Mouse (Mus musculus) right cerebral cortex, postnatal 4 days (tissue): ENCODE measurements around the gene Slc6a12.

Experiments
- DNase-seq: peaks from one replicate; pipeline ENCODE4 v3.0.0-alpha.2; 2022

The Slc6a12 gene

GRCm38 (mm10) chr6:121343026-121343770 is at the start of gene Slc6a12:
Gene Slc6a12, plus strand, starts transcription at chr6:121343076.
- no peak for DNase-seq

DNA sequence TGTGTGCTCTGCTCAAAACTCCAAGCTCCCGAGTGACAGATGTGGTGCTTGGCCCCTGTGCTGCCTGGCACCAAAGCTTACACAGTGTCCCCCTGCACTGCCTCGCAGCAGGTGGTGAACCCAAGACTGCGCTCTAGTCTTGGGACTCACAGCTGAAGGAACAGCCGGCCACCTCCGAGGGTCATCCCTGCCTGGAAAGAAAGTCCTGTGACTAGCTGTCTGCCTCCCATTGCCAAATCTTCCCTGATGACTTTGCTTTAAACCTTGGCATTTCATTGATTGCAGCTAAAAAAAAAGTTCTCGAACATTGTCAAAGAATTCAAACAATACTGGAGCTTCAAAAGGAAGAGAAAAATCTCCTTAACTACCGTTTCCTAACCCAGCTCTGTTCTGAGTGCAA is 43.6 kb upstream of the Slc6a12 start:
- no peak for DNase-seq

DNA sequence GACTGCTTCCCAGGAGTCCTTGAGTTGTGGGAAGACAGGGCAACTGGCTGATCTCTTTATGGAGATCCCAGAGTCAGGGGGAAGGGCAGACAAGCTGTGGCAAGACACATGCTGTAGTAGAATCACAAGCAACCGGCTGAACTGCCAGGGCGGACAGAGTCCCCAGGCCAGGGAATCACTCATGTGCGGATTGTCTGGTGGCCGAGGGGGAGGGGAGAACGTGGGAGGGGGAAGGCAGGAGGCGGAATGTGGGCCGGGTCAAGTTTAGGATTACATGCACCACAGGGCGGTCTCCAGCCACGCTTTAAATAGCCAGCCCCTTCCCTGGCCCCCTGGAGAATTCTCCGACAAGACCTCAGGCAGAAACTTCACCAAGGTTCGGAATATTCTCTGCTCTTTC is 42.9 kb upstream of the Slc6a12 start, which contains the start of gene Slc6a13:
TSS of gene Slc6a13 (plus strand) at position 274 of the 400 bp plus-strand sequence.
- no peak for DNase-seq

GRCm38 (mm10) chr6:121300504-121300903 is 42.4 kb upstream of the Slc6a12 start:
- DNase-seq = no peak

DNA sequence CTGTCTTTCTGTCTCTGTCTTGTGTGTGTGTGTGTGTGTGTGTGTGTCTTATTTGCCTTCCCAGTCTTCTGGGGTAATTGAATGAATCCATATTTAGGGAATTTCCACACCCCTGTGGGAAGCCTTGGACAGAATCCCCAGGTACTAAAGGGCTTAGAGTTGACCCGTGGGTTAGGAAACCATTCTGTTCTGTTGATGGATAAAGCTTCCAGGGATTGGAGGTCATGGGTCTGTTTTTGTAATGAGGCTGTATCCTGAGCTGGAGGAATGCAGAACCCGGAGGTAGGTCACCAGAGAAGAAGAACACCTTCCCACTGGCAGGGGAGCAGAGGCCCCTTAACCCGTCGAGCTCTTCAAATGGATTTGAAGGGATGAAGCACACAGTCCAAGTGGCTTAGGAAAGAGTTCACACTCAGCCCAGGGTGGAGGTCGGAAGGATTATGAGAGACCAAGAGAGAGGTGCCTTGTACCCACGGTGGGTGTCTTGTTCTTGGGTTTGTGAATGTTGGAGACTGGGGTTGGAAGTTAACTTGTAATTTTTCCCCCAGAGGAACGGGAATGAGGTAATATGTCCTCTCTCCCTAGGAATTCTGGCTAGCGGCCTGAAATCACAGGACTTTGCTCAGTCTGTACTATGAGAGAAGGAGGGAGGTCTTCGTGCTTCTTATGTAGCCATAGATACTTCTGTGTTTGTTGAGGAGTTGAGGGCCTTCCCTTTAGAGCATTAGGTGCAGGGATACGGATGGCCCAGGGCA is 39.2 kb upstream of the Slc6a12 start:
- DNase-seq = no peak

GRCm38 (mm10) chr6:121304630-121305029 is 38.2 kb upstream of the Slc6a12 start:
- DNase-seq = no peak

DNA sequence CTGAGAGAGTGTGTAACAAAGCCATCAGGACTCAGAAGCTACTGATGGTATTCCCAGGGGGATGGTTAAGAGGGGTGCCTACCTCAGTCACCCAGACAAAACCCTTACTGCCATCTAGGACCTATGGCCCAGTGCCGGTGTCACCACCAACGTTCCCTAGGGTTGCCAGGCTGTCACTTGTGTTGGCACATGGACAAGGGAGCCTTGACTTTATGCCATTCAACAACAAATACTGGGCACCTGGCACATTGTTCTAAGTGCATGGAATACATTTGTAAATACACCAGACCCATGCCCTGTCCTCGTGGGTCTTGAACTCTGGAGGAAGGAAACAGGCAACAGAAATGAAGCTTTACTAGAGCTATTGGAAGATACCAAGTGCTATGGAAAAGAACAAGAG is 37.3 kb upstream of the Slc6a12 start:
- no peak for DNase-seq

GRCm38 (mm10) chr6:121310984-121311383 is 31.9 kb upstream of the Slc6a12 start:
- DNase-seq = no peak

- no peak for DNase-seq
These were observed 23.8 kb upstream of the Slc6a12 start for GRCm38 (mm10) chr6:121319099-121319498.

GRCm38 (mm10) chr6:121322381-121323110 is 20.3 kb upstream of the Slc6a12 start:
- no peak for DNase-seq

- DNase-seq = no peak
These were observed 17.6 kb upstream of the Slc6a12 start for GRCm38 (mm10) chr6:121325298-121325697.

DNA sequence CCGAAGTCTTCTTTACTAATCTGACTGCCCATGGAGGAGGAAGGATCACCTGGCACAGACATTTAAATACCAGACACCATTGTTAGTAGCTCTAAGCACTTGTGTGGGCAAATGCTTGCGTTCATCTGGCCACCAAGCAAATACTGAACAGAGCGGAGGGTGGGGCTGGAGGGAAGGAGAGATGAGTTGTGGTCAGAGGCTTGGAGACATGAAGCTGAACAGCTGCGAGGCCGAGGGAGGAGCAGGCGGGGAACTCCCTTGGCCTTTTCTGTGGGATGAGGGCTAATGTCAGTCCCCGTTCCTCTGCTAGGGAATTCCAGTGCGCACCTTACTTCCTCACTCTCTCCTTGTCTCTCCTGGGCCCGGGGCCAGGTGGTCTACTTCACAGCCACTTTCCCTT is 17.1 kb upstream of the Slc6a12 start:
- DNase-seq = no peak

GRCm38 (mm10) chr6:121326486-121327069 is 16.3 kb upstream of the Slc6a12 start:
- DNase-seq = no peak

DNA sequence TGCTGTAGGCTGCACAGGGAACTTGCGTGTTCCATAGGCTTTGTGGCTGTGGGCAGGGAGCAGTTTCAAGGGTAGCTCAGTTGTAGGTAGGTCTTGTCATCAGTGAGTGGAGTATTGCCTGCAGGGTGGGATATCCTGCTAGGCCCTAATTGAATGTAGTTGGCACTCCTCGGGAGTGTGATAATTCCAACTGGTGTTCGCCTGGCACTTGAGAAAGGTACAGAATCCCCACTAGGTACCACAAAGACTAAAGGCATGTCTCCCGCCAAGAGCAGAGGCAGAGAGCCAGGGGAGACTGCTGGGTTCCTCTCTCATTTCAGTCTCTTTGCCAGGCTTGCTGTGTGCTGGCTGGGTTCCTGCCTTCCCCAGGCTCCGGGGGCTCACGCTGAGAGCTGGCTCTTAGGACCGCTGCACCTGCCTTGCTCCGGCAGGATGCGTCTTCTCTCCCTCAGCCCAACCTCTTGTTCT is 14.4 kb upstream of the Slc6a12 start:
- peak; percentile 66 for DNase-seq

- peak; percentile 26 for DNase-seq
These were observed 12.9 kb upstream of the Slc6a12 start for GRCm38 (mm10) chr6:121329848-121330508.

DNA sequence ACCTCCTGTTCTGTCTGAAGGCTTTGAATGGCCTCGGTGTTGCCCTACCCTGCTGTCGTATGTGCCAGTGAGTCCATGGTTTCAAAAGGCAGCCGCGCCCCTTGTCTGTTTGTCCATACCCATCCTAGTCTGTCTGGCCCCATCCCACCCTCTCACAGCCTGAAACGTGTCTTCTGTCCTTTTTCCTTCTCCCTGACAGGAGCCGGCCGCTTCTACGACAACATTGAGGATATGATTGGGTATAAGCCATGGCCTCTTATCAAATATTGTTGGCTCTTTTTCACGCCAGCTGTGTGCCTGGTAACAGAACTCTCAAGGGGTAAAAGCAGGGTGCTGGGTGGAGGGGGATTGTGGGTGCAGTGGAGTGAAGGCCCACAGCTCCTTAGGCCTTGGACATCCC is 7.0 kb upstream of the Slc6a12 start:
- no peak for DNase-seq

DNA sequence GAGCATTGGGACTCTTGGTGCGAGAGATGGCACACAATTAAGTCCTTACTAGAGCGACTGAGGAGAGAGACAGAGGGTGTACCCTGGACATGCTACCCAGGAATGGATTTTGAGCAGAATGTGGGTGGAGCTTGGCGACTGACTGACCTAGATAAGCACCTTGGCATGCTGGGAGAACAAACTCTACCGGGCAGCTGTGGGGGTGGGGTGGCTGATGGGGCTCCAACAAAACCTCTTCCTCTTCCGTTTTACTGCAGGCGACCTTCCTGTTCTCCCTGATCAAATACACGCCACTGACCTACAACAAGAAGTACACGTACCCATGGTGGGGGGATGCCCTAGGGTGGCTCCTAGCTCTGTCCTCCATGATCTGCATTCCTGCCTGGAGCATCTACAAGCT is 6.3 kb upstream of the Slc6a12 start:
- DNase-seq = no peak

DNA sequence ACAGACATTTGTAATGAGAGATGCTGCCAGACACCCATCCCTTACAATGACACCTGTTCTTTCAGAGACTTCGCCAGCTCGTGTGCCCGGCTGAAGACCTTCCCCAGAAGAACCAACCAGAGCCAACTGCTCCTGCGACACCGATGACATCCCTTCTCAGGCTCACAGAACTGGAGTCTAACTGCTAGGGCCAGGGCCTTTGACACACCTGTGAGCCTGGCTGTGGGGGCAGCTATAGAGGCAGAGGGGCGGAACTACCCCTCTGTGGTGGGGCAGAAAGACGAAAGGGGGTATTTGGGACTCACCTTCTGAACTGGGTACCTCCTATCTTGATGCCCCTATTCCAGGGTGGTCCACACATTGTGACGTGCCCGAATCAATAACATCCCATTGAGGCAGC is 5.6 kb upstream of the Slc6a12 start:
- no peak for DNase-seq

- peak; percentile 81 for DNase-seq
These were observed 4.9 kb upstream of the Slc6a12 start for GRCm38 (mm10) chr6:121337770-121338518.

DNA sequence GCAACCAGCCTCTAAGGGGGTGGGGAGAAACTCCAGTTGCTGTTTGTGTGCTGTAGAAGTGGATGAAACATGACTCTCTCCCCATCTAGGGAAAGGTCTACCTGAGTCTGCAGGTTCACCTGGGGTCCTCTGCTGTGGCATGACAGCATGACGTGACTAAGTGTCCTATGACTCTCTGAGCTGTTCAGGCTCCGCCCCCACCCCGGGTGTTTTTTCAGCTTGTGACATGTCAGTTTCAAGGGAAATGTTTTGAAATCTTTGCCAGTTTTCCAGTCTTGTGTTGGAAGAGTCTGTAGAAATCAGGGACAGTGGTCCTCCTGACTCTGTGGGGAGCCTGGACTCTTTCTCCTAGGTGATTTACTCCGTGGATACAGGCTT is 4.4 kb upstream of the Slc6a12 start:
- no peak for DNase-seq

GRCm38 (mm10) chr6:121341650-121342049 is 1.2 kb upstream of the Slc6a12 start:
- DNase-seq = no peak

GRCm38 (mm10) chr6:121343771-121344123 is 871 bp downstream of the Slc6a12 start:
- no peak for DNase-seq
